Comparison of ENCODE assay signal across 7 mouse cellular contexts in genomic region chr11:48824311-48824830, GRCm38 (mm10). TPM values are rescaled to one million over a fixed set of nuclear protein-coding genes. Genes with fewer than 3 reads are reported as not detected.
DNase-seq lines count a peak whose midpoint lies in the region; ATAC-seq lines count a peak whose summit lies in the region.

No protein-coding gene starts in this region.

- no peaks in the 10 kb centered on the region for H3K27me3 ChIP-seq in megakaryocyte, embryonic 14.5 days (replicated peaks)
- peaks cover 15% of the 10 kb centered on the region; the same call in 1 of the 2 replicates for H3K27me3 ChIP-seq in forebrain, embryonic 16.5 days (replicated peaks; ENCODE audit: control insufficient read depth, insufficient read depth, low read length)
- peaks cover 14% of the 10 kb centered on the region for H3K27me3 ChIP-seq in limb, embryonic 13.5 days
- no peaks in the 10 kb centered on the region for H3K27me3 ChIP-seq in stomach, embryonic 14.5 days (ENCODE audit: control insufficient read depth, insufficient read depth, low read length)

- 5% methylated on average over 22 of the region's 22 CpGs for WGBS in forebrain, embryonic 16.5 days
- 4% methylated on average over 22 of the region's 22 CpGs for WGBS in limb, embryonic 13.5 days
- 5% methylated on average over 22 of the region's 22 CpGs for WGBS in stomach, embryonic 14.5 days

- peak overlapping the region; percentile 41 for H3K4me2 ChIP-seq in forebrain, embryonic 16.5 days (ENCODE audit: low read length)
- peak overlapping the region; percentile 77 for H3K4me2 ChIP-seq in limb, embryonic 13.5 days (replicated peaks)
- H3K4me2 ChIP-seq in stomach, embryonic 14.5 days (replicated peaks; ENCODE audit: low read depth, low read length): peak overlapping the region; percentile 74

- H3K9me3 ChIP-seq in megakaryocyte, embryonic 14.5 days: peaks cover 4% of the 10 kb centered on the region
- H3K9me3 ChIP-seq in forebrain, embryonic 16.5 days (ENCODE audit: control insufficient read depth, low read length): no peaks in the 10 kb centered on the region
- H3K9me3 ChIP-seq in limb, embryonic 13.5 days: no peaks in the 10 kb centered on the region
- H3K9me3 ChIP-seq in stomach, embryonic 14.5 days (ENCODE audit: control insufficient read depth, low read depth, low read length): no peaks in the 10 kb centered on the region

- H3K27ac ChIP-seq in forebrain, embryonic 16.5 days (ENCODE audit: low read length): no peak overlapping the region
- no peak overlapping the region for H3K27ac ChIP-seq in limb, embryonic 13.5 days
- H3K27ac ChIP-seq in stomach, embryonic 14.5 days (ENCODE audit: low read length): no peak overlapping the region

- no peaks in the 10 kb centered on the region for H3K36me3 ChIP-seq in megakaryocyte, embryonic 14.5 days (replicated peaks; ENCODE audit: low read length)
- no peaks in the 10 kb centered on the region for H3K36me3 ChIP-seq in forebrain, embryonic 16.5 days (ENCODE audit: control insufficient read depth, insufficient read depth)
- no peaks in the 10 kb centered on the region for H3K36me3 ChIP-seq in limb, embryonic 13.5 days
- H3K36me3 ChIP-seq in stomach, embryonic 14.5 days (ENCODE audit: control insufficient read depth, insufficient read depth, low read length): no peaks in the 10 kb centered on the region

- peak overlapping the region; percentile 90 for H3K4me3 ChIP-seq in megakaryocyte, embryonic 14.5 days (replicated peaks)
- peak overlapping the region; percentile 20 for H3K4me3 ChIP-seq in forebrain, embryonic 16.5 days (replicated peaks; ENCODE audit: low read length)
- peak overlapping the region; percentile 45 for H3K4me3 ChIP-seq in limb, embryonic 13.5 days
- peak overlapping the region; percentile 34 for H3K4me3 ChIP-seq in stomach, embryonic 14.5 days (ENCODE audit: low read depth, low read length)

- DNase-seq in gastrocnemius, postnatal 36 days: no peak
- no peak for DNase-seq in left cerebral cortex, postnatal 25 days (ENCODE audit: low spot score in 2 of 2)

- H3K4me1 ChIP-seq in megakaryocyte, embryonic 14.5 days: peaks cover 57% of the 10 kb centered on the region
- peaks cover 16% of the 10 kb centered on the region for H3K4me1 ChIP-seq in forebrain, embryonic 16.5 days (replicated peaks; ENCODE audit: control insufficient read depth, insufficient read depth, low read length)
- peaks cover 22% of the 10 kb centered on the region; the same call in 1 of the 2 replicates for H3K4me1 ChIP-seq in limb, embryonic 13.5 days
- H3K4me1 ChIP-seq in stomach, embryonic 14.5 days (ENCODE audit: control insufficient read depth, insufficient read depth, low read length): 0 out of 2 replicates have a peak, but pooled peaks cover 10% of the 10 kb centered on the region

- no peak for ATAC-seq in megakaryocyte, adult 5-6 weeks (ENCODE audit: poor library complexity, severe bottlenecking)
- no peak for ATAC-seq in forebrain, embryonic 16.5 days
- no peak for ATAC-seq in limb, embryonic 13.5 days (ENCODE audit: low FRiP score, low read depth)
- no peak for ATAC-seq in stomach, embryonic 14.5 days (ENCODE audit: insufficient number of reproducible peaks, insufficient read depth, low FRiP score, low read depth)

- intact Hi-C loops in gastrocnemius, postnatal 36 days (cut with DNase I): no loop called here
- intact Hi-C loops in left cerebral cortex, postnatal 25 days (cut with DNase I): no loop called here

- H3K9ac ChIP-seq in forebrain, embryonic 16.5 days (replicated peaks; ENCODE audit: low read depth, low read length): no peak overlapping the region
- peak overlapping the region; percentile 56 for H3K9ac ChIP-seq in limb, embryonic 13.5 days
- H3K9ac ChIP-seq in stomach, embryonic 14.5 days (replicated peaks; ENCODE audit: low read depth, low read length): no peak overlapping the region

RNA-seq across cellular contexts. Expression of gene Trim7, which starts 1.6 kb away (rescaled TPM):
- 1.6 and 5.7 TPM in 2 replicates for polyA plus RNA-seq in megakaryocyte, embryonic 14.5 days (2012; ENCODE audit: insufficient read depth, low replicate concordance)
- 0.51 and 0.68 TPM in 2 replicates for total RNA-seq in megakaryocyte, adult 5-6 weeks (2015)
- 0.18 and 0.57 TPM in 2 replicates for total RNA-seq in megakaryocyte, adult 5-6 weeks (2017)
- polyA plus RNA-seq in forebrain, embryonic 16.5 days (2015; fragmentation: Nextera tagmentation; extraction: Ambion mirVana): 1.4 and 2.0 TPM in 2 replicates
- polyA plus RNA-seq in limb, embryonic 13.5 days (2015; fragmentation: Nextera tagmentation; extraction: Ambion mirVana): 1.0 and 1.2 TPM in 2 replicates
- polyA plus RNA-seq in stomach, embryonic 14.5 days (2014; fragmentation: Nextera tagmentation; extraction: Ambion mirVana): 1.4 and 2.1 TPM in 2 replicates
- total RNA-seq in gastrocnemius, postnatal 36 days (2021): 10 to 100 TPM; 48.2 to 49.7 TPM
- total RNA-seq in left cerebral cortex, postnatal 25 days (2021): 1 to 10 TPM; 1.4 to 2.2 TPM

RNA-seq across cellular contexts. Expression of gene Gm12184, which starts 2.1 kb away (rescaled TPM):
- polyA plus RNA-seq in megakaryocyte, embryonic 14.5 days (2012; ENCODE audit: insufficient read depth, low replicate concordance): 18.6 and 145 TPM in 2 replicates
- total RNA-seq in megakaryocyte, adult 5-6 weeks (2015): 6.1 and 8.5 TPM in 2 replicates
- 4.6 and 12.1 TPM in 2 replicates for total RNA-seq in megakaryocyte, adult 5-6 weeks (2017)
- polyA plus RNA-seq in forebrain, embryonic 16.5 days (2015; fragmentation: Nextera tagmentation; extraction: Ambion mirVana): 2.8 and 3.9 TPM in 2 replicates
- 3.1 and 4.9 TPM in 2 replicates for polyA plus RNA-seq in limb, embryonic 13.5 days (2015; fragmentation: Nextera tagmentation; extraction: Ambion mirVana)
- polyA plus RNA-seq in stomach, embryonic 14.5 days (2014; fragmentation: Nextera tagmentation; extraction: Ambion mirVana): 4.5 and 4.9 TPM in 2 replicates
- under 1 TPM; 0.61 to 0.91 TPM for total RNA-seq in gastrocnemius, postnatal 36 days (2021)
- 1 to 10 TPM in 1 of 2 experiments, under 1 TPM in 1; 0.99 to 1.5 TPM for total RNA-seq in left cerebral cortex, postnatal 25 days (2021)

RNA-seq across cellular contexts. Expression of gene Trim41, which starts 7.2 kb away (rescaled TPM):
- polyA plus RNA-seq in megakaryocyte, embryonic 14.5 days (2012; ENCODE audit: insufficient read depth, low replicate concordance): 18.6 and 56.2 TPM in 2 replicates
- 11.8 and 13.6 TPM in 2 replicates for total RNA-seq in megakaryocyte, adult 5-6 weeks (2015)
- 39.2 and 43.7 TPM in 2 replicates for total RNA-seq in megakaryocyte, adult 5-6 weeks (2017)
- polyA plus RNA-seq in forebrain, embryonic 16.5 days (2015; fragmentation: Nextera tagmentation; extraction: Ambion mirVana): 7.2 and 7.6 TPM in 2 replicates
- polyA plus RNA-seq in limb, embryonic 13.5 days (2015; fragmentation: Nextera tagmentation; extraction: Ambion mirVana): 7.8 and 8.7 TPM in 2 replicates
- 5.8 and 6.2 TPM in 2 replicates for polyA plus RNA-seq in stomach, embryonic 14.5 days (2014; fragmentation: Nextera tagmentation; extraction: Ambion mirVana)
- 10 to 100 TPM; 17.2 to 22.6 TPM for total RNA-seq in gastrocnemius, postnatal 36 days (2021)
- 10 to 100 TPM; 62.6 to 67.1 TPM for total RNA-seq in left cerebral cortex, postnatal 25 days (2021)

RNA-seq across cellular contexts. Expression of gene Rack1, which starts 24.2 kb away (rescaled TPM):
- polyA plus RNA-seq in megakaryocyte, embryonic 14.5 days (2012; ENCODE audit: insufficient read depth, low replicate concordance): 2,725 and 4,464 TPM in 2 replicates
- total RNA-seq in megakaryocyte, adult 5-6 weeks (2015): 1,656 and 1,714 TPM in 2 replicates
- total RNA-seq in megakaryocyte, adult 5-6 weeks (2017): 910 and 1,013 TPM in 2 replicates
- polyA plus RNA-seq in forebrain, embryonic 16.5 days (2015; fragmentation: Nextera tagmentation; extraction: Ambion mirVana): 451 and 473 TPM in 2 replicates
- polyA plus RNA-seq in limb, embryonic 13.5 days (2015; fragmentation: Nextera tagmentation; extraction: Ambion mirVana): 706 and 735 TPM in 2 replicates
- polyA plus RNA-seq in stomach, embryonic 14.5 days (2014; fragmentation: Nextera tagmentation; extraction: Ambion mirVana): 984 TPM in 2 replicates
- total RNA-seq in gastrocnemius, postnatal 36 days (2021): 100 to 1,000 TPM; 299 to 361 TPM
- 100 to 1,000 TPM; 223 to 235 TPM for total RNA-seq in left cerebral cortex, postnatal 25 days (2021)

RNA-seq across cellular contexts. Expression of gene Irgm1, which starts 47.1 kb away (rescaled TPM):
- 5.0 TPM in 1 of 2 replicates, not detected in the other for polyA plus RNA-seq in megakaryocyte, embryonic 14.5 days (2012; ENCODE audit: insufficient read depth, low replicate concordance)
- total RNA-seq in megakaryocyte, adult 5-6 weeks (2015): 59.0 and 67.2 TPM in 2 replicates
- 54.1 and 62.0 TPM in 2 replicates for total RNA-seq in megakaryocyte, adult 5-6 weeks (2017)
- polyA plus RNA-seq in forebrain, embryonic 16.5 days (2015; fragmentation: Nextera tagmentation; extraction: Ambion mirVana): 1.6 TPM in 2 replicates
- polyA plus RNA-seq in limb, embryonic 13.5 days (2015; fragmentation: Nextera tagmentation; extraction: Ambion mirVana): 4.6 and 5.4 TPM in 2 replicates
- 12.9 and 13.2 TPM in 2 replicates for polyA plus RNA-seq in stomach, embryonic 14.5 days (2014; fragmentation: Nextera tagmentation; extraction: Ambion mirVana)
- 10 to 100 TPM in 1 of 2 experiments, 1 to 10 TPM in 1; 8.7 to 11.3 TPM for total RNA-seq in gastrocnemius, postnatal 36 days (2021)
- total RNA-seq in left cerebral cortex, postnatal 25 days (2021): 1 to 10 TPM; 4.6 to 5.0 TPM

Comparison
In these comparisons a context has a peak if more than half of its experiments do, and no peak if none do; other contexts are left out.
1. H3K4me3 ChIP-seq: peak in every context shown above with its lines; median percentile 90 in megakaryocyte, embryonic 14.5 days; 45 in limb, embryonic 13.5 days; 34 in stomach, embryonic 14.5 days; 20 in forebrain, embryonic 16.5 days.